ENCODE assay signal across 9 mouse cellular contexts in genomic region chr4:111664146-111664545, GRCm38 (mm10). TPM values are rescaled to one million over a fixed set of nuclear protein-coding genes. Genes with fewer than 3 reads are reported as not detected.
DNase-seq lines count a peak whose midpoint lies in the region; ATAC-seq and TF ChIP-seq lines count a peak whose summit lies in the region.
"Had no signal": no experiment of that assay in that cellular context is flagged by ENCODE, and none has a peak within 500 bp of the region (broad histone marks: within the 10 kb centered on the region; RNA-seq: fewer than 3 reads in every experiment).

No protein-coding gene starts in this region.

- no peaks in the 10 kb centered on the region for H3K9me3 ChIP-seq in hindbrain, postnatal 0 days (ENCODE audit: low read length)
- no peaks in the 10 kb centered on the region for H3K9me3 ChIP-seq in lung, embryonic 16.5 days (ENCODE audit: control insufficient read depth, low read length)
- H3K9me3 ChIP-seq: midbrain, embryonic 12.5 days had no signal

- no peak overlapping the region for H3K9ac ChIP-seq in hindbrain, postnatal 0 days (replicated peaks; ENCODE audit: low read length)
- no peak overlapping the region for H3K9ac ChIP-seq in lung, embryonic 16.5 days (ENCODE audit: low read length)
- H3K9ac ChIP-seq: midbrain, embryonic 12.5 days had no signal

- no peaks in the 10 kb centered on the region for H3K27me3 ChIP-seq in hindbrain, postnatal 0 days (ENCODE audit: insufficient read depth, low read length)
- H3K27me3 ChIP-seq in lung, embryonic 16.5 days (ENCODE audit: control insufficient read depth, insufficient read depth, low read depth, low read length): no peaks in the 10 kb centered on the region
- H3K27me3 ChIP-seq: midbrain, embryonic 12.5 days had no signal

- intact Hi-C loops in left cerebral cortex, postnatal 4 days (cut with DNase I): no loop called here

- H3K27ac ChIP-seq in hindbrain, postnatal 0 days: 0 out of 2 replicates have a peak overlapping the region, but pooled peaks have one; percentile 32
- H3K27ac ChIP-seq in lung, embryonic 16.5 days (ENCODE audit: low read length): peak overlapping the region; percentile 41; the same call in 1 of the 2 replicates

- peak; percentile 61; the same call in 1 of the 2 replicates for ATAC-seq in hindbrain, postnatal 0 days
- peak; percentile 83 for ATAC-seq in lung, embryonic 16.5 days (ENCODE audit: low read depth)

- WGBS in hindbrain, postnatal 0 days: 27% methylated on average over 3 of the region's 3 CpGs
- WGBS in lung, embryonic 16.5 days: 2% methylated on average over 3 of the region's 3 CpGs

- TF ChIP-seq CTCF in hindbrain, postnatal 0 days (IDR thresholded peaks at IDR 0.05; ENCODE audit: low read depth): no peak

- no peak overlapping the region for H3K4me2 ChIP-seq in hindbrain, postnatal 0 days (ENCODE audit: low read depth, low read length)
- H3K4me2 ChIP-seq in lung, embryonic 16.5 days (ENCODE audit: low read depth, low read length): no peak overlapping the region
- H3K4me2 ChIP-seq: midbrain, embryonic 12.5 days had no signal

- H3K4me1 ChIP-seq in hindbrain, postnatal 0 days (ENCODE audit: insufficient read depth, low read length): peaks cover 17% of the 10 kb centered on the region
- H3K4me1 ChIP-seq in lung, embryonic 16.5 days (replicated peaks; ENCODE audit: control insufficient read depth, insufficient read depth, low read length): peaks cover 14% of the 10 kb centered on the region

- peak; percentile 41 for DNase-seq in adrenal gland, adult 2 months
- DNase-seq in adrenal gland, postnatal 4 days (ENCODE audit: low spot score in 2 of 2): no peak
- peak; percentile 56 for DNase-seq in left cerebral cortex, postnatal 4 days
- no peak for DNase-seq in left cerebral cortex, adult 8-10 months (ENCODE audit: low spot score in 2 of 2)
- peak; percentile 61 for DNase-seq in hindbrain, postnatal 0 days (ENCODE audit: low spot score)
- DNase-seq in embryo, embryonic 9.5 days (ENCODE audit: extremely low spot score): no peak
- DNase-seq in thymus, postnatal 0 days (ENCODE audit: low spot score): no peak

- H3K36me3 ChIP-seq in hindbrain, postnatal 0 days (ENCODE audit: insufficient read depth, low read length): no peaks in the 10 kb centered on the region
- no peaks in the 10 kb centered on the region for H3K36me3 ChIP-seq in lung, embryonic 16.5 days (ENCODE audit: control insufficient read depth, insufficient read depth, low read length)
- H3K36me3 ChIP-seq: midbrain, embryonic 12.5 days had no signal

- no peak overlapping the region for H3K4me3 ChIP-seq in hindbrain, postnatal 0 days (ENCODE audit: low read length)
- no peak overlapping the region for H3K4me3 ChIP-seq in lung, embryonic 16.5 days (ENCODE audit: low read length)
- H3K4me3 ChIP-seq: midbrain, embryonic 12.5 days had no signal

RNA-seq across cellular contexts. Expression of gene Spata6, which starts 55.6 kb away (rescaled TPM):
- 10 to 100 TPM in 1 of 2 experiments, 1 to 10 TPM in 1; 9.1 to 11.5 TPM for total RNA-seq in adrenal gland, adult 2 months (2021)
- 56.4 and 70.4 TPM in 2 replicates for polyA plus RNA-seq in adrenal gland, adult 2 months (2012; rRNA removed)
- total RNA-seq in adrenal gland, postnatal 4 days (2021): 10 to 100 TPM; 22.5 to 24.5 TPM
- total RNA-seq in left cerebral cortex, postnatal 4 days (2021): 10 to 100 TPM in 1 of 2 experiments, 1 to 10 TPM in 1; 8.4 to 10.1 TPM
- 1 to 10 TPM; 3.6 to 6.3 (median 5.3) TPM for total RNA-seq in left cerebral cortex, adult 8-10 months (2022)
- total RNA-seq in hindbrain, postnatal 0 days (2014; rRNA removed): 11.9 and 14.6 TPM in 2 replicates
- polyA plus RNA-seq in hindbrain, postnatal 0 days (2015; fragmentation: Nextera tagmentation; extraction: Ambion mirVana): 21.2 and 21.7 TPM in 2 replicates
- polyA plus RNA-seq in lung, embryonic 16.5 days (2015; fragmentation: Nextera tagmentation; extraction: Ambion mirVana): 36.3 and 38.0 TPM in 2 replicates
- 48.3 and 52.7 TPM in 2 replicates for polyA plus RNA-seq in thymus, postnatal 0 days (2015; fragmentation: Nextera tagmentation; extraction: Ambion mirVana)

Comparison
In these comparisons a context has a peak if more than half of its experiments do, and no peak if none do; other contexts are left out.
1. DNase-seq: peak in adrenal gland, adult 2 months (single experiment), left cerebral cortex, postnatal 4 days (single experiment) and hindbrain, postnatal 0 days (single experiment); none in adrenal gland, postnatal 4 days (0 of 2), left cerebral cortex, adult 8-10 months (0 of 2), embryo, embryonic 9.5 days (single experiment) and thymus, postnatal 0 days (single experiment).